Mouse (Mus musculus) heart, adult 2 months (tissue): ENCODE results near the gene Gpr146.
A peak's percentile ranks its signal among the peaks of the same experiment; 100 is the strongest.

Experiments used
- CTCF ChIP-seq: fragments of 200-600 bp; IDR thresholded peaks from 2 replicates; pipeline ENCODE4 v1.8.1; 2022; ENCODE audit warnings: antibody characterized with exemption, mild to moderate bottlenecking, moderate library complexity
- EP300 ChIP-seq: fragments of 200-500 bp; IDR thresholded peaks from 2 replicates; pipeline ENCODE4 v1.6.1; 2011; ENCODE audit warnings: low read depth, low read length, control low read depth; ENCODE audit not compliant: insufficient read depth
- POLR2A ChIP-seq: fragments of 200-500 bp; IDR thresholded peaks from 2 replicates; pipeline ENCODE4 v1.6.1; 2011; ENCODE audit warnings: mild to moderate bottlenecking, low read depth, low read length, control low read depth; ENCODE audit not compliant: insufficient read depth

DNA sequence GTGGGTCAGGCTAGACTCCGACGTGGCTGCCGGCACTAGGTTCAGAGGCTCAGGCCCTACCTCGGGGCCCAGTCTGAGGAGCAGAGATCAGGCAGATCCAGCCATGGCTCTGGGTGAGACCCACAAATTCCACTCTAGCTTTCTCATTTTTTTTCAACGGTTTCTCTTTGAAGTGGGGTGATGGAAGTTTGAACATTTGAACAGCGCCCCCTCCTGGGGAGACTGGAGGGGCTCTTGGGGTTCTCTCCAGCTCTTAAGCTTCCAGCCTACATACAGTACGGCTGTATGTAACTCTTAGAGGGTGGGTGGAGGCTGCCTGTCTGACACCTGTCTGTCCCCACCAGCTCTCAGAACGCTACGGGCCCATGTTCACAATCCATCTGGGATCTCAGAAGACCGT, 24.0 kb upstream of the Gpr146 start:
- TF ChIP-seq CTCF = peak; percentile 51
- no peak for TF ChIP-seq EP300
- TF ChIP-seq POLR2A = no peak
